Mouse (Mus musculus) midbrain, embryonic 10.5 days (tissue): ENCODE data around the gene Yrdc. TPM values are rescaled to one million over a fixed set of nuclear protein-coding genes. Genes with fewer than 3 reads are reported as not detected.

ENCODE experiments used
- DNase-seq: peaks from one replicate; pipeline ENCODE4 v3.0.0-alpha.2; 2017; ENCODE audit warnings: low spot score
- H3K27ac ChIP-seq: fragments of 300-500 bp; sonication (generic); replicated peaks from 2 replicates; pipeline ENCODE4 v1.5.1; 2016; ENCODE audit warnings: mild to moderate bottlenecking
- H3K27me3 ChIP-seq: fragments of 300-500 bp; sonication (generic); 2 replicates; pipeline ENCODE4 v1.6.1; 2016; ENCODE audit warnings: low read depth, mild to moderate bottlenecking; ENCODE audit not compliant: poor library complexity, severe bottlenecking
- H3K36me3 ChIP-seq: fragments of 300-500 bp; sonication (generic); 2 replicates; pipeline ENCODE4 v1.6.1; 2016; ENCODE audit warnings: mild to moderate bottlenecking, moderate library complexity
- H3K4me1 ChIP-seq: fragments of 300-500 bp; sonication (generic); 2 replicates; pipeline ENCODE4 v1.6.1; 2016
- H3K4me3 ChIP-seq: fragments of 300-500 bp; sonication (generic); 2 replicates; pipeline ENCODE4 v1.5.1; 2016; ENCODE audit warnings: mild to moderate bottlenecking, moderate library complexity
- H3K9me3 ChIP-seq: fragments of 300-500 bp; sonication (generic); replicated peaks from 2 replicates; pipeline ENCODE4 v1.6.1; 2016; ENCODE audit warnings: mild to moderate bottlenecking
- WGBS: fragments of 180-500 bp; shearing (Covaris S2); methylation state at CpG from one replicate; pipeline ENCODE4 v1.1.7; 2016; 5-methylcytosine and 5-hydroxymethylcytosine counted together
- polyA plus RNA-seq: library from polyadenylated mRNA; unstranded; fragments of >200 nt; fragmentation: Nextera tagmentation; extraction: Ambion mirVana; gene quantifications from 2 replicates; pipeline ENCODE4 v1.2.1, GENCODE M21; 2016

The Yrdc gene
- polyA plus RNA-seq, 1 experiment from 2014 or later = 44.0 TPM

DNA sequence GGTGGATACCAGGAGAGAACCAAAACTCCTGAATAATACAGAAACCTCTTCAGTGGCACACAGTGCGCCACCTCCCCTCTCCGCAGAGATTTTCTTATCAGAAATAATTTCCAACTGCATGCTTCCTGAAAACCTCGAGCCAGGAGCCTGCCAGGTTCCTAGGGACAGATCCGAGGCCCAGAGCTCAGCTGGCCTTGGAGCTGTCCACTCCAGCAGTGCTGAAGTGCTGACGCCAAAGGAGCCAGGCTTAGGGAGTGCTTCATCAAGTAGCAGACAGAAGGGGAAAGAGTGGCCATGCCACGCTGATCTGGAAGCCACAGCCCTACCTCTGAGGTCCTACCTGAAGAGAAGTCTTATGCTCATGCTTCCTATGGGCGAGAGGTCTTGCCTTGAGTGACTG lies 10.0 kb downstream of the Yrdc start:
- no peaks in the 10 kb centered on the region for H3K9me3 ChIP-seq
- peaks cover 28% of the 10 kb centered on the region for H3K4me1 ChIP-seq
- peak overlapping the region; percentile 75; the same call in 1 of the 2 replicates for H3K4me3 ChIP-seq
- WGBS = 18% methylated on average over 7 of the region's 7 CpGs
- H3K27me3 ChIP-seq = peaks cover 28% of the 10 kb centered on the region
- DNase-seq = peak; percentile 74
- no peak overlapping the region for H3K27ac ChIP-seq
- peaks cover 39% of the 10 kb centered on the region for H3K36me3 ChIP-seq

- H3K27me3 ChIP-seq = peaks cover 28% of the 10 kb centered on the region
Measured at GRCm38 (mm10) chr4:124861283-124862188, 11.1 kb downstream of the Yrdc start, which contains the start of gene Maneal. Maneal (minus strand) TSS chr4:124862171.

DNA sequence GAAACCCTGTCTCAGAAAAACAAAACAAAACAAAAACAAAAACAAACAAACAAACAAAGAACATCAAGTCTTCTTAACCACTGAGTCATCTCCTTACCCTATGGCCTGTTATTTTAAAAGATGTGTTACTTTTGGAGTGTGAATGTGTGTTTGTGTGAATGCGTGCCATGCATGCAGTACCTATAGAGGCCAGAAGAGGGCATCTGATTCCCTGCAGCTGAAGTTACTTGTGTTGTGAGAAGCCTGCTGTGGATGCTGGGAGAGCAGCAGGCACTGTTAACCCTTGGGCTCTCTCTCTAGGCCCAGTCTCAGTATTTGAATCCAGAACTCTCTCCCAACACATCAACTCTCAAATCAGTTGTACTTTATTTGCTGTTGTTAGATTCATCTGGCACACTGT lies 22.2 kb downstream of the Yrdc start:
- no peaks in the 10 kb centered on the region for H3K36me3 ChIP-seq
- no peak for DNase-seq
- H3K4me1 ChIP-seq = no peaks in the 10 kb centered on the region
- 92% methylated on average over 1 of the region's 1 CpGs for WGBS
- no peaks in the 10 kb centered on the region; the same call in 1 of the 2 replicates for H3K9me3 ChIP-seq
- H3K27me3 ChIP-seq = no peaks in the 10 kb centered on the region
- no peak overlapping the region for H3K4me3 ChIP-seq
- H3K27ac ChIP-seq = no peak overlapping the region

More at GRCm38 (mm10) chr4:124861283-124862188, 11.1 kb downstream of the Yrdc start, which contains the start of gene Maneal:
- no peaks in the 10 kb centered on the region for H3K9me3 ChIP-seq
- peaks cover 28% of the 10 kb centered on the region for H3K4me1 ChIP-seq
- peak within 1 kb of the TSS; percentile 87 for H3K27ac ChIP-seq
- 3% methylated on average over 58 of the region's 77 CpGs for WGBS
- peak within 1 kb of the TSS; percentile 75 for H3K4me3 ChIP-seq
- H3K36me3 ChIP-seq = peaks cover 28% of the 10 kb centered on the region
- DNase-seq = peak; percentile 38

- H3K4me3 ChIP-seq = peak within 1 kb of the TSS; percentile 65
- H3K27ac ChIP-seq = peak within 1 kb of the TSS; percentile 80
- DNase-seq = no peak
- peaks cover 7% of the 10 kb centered on the region for H3K9me3 ChIP-seq
- H3K27me3 ChIP-seq = peaks cover 61% of the 10 kb centered on the region
- no peaks in the 10 kb centered on the region for H3K36me3 ChIP-seq
- H3K4me1 ChIP-seq = peaks cover 51% of the 10 kb centered on the region
- 6% methylated on average over 11 of the region's 11 CpGs for WGBS
Measured at GRCm38 (mm10) chr4:124880599-124880998, 30.1 kb downstream of the Yrdc start, which contains the start of gene Epha10. Epha10 (plus strand) TSS chr4:124880899.

DNA sequence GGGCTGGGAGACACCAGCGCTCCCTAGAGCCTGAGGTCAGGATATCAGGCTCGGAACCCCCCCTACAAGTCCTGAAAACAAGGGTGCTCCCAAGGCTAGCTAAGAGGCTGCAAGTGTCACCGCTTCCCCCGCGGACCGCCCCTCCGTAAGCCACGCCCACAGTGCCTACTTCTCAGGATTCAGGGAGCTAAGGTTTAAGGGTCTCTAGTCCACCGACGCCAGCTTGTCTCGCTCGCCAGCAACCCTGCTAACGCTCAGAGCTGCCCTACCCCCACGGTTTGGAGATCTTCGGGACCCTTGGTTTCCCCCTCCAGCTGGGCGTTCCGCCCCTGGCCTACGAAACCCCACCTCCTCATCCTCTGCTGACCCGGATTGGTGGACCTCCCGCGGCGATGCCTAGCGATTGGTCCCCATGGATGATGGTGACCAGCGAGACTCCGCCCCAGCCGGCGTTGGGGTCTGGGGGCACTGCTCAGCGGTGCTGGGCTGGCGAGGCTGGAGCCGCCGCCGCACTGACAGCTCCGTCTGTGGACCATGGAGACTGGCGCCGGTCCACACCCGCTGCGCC lies 30.9 kb downstream of the Yrdc start:
- peak; percentile 96 for DNase-seq
- Histone ChIP-seq H3K27me3 (peaks cover 69% of the 10 kb centered on the region), H3K4me1 (peaks cover 56% of the 10 kb centered on the region), H3K9me3 (peaks cover 7% of the 10 kb centered on the region), H3K36me3 (peaks cover 4% of the 10 kb centered on the region; the same call in 1 of the 2 replicates), H3K4me3 (peak overlapping the region; percentile 65), H3K27ac (peak overlapping the region; percentile 80)
- WGBS = under 1% methylated on average over 37 of the region's 37 CpGs

DNA sequence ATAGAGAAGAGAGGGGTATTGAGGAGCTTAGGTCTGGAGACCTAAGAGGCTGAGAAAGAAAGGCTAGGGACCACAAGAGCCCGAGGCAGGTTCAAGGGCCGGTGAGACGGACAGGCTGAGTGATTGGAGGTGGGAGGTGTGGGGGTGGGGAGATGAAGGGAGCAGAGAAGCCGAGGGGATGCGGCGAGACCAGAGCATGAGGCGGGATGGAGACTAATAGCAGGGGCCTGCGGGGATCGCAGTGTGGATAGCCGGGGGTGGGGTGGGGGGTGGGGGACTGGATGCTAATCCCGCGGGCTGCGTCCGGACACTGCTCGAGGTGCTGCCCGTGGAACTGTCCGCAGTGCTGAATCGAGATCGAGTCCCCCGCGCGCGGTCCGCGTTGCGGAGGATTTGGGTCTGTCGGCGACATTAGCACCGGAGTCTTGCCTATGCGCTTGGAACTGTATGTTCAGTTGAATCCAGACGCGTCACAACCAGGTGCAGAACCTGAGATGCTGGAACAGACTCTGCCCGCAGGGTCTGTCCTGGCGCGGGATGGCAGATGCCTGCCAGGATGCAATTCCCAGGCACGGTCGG lies 31.8 kb downstream of the Yrdc start:
- Histone ChIP-seq H3K9me3 (peaks cover 7% of the 10 kb centered on the region), H3K27me3 (peaks cover 75% of the 10 kb centered on the region), H3K36me3 (peaks cover 4% of the 10 kb centered on the region; the same call in 1 of the 2 replicates), H3K4me3 (peak overlapping the region; percentile 65), H3K27ac (peak overlapping the region; percentile 80), H3K4me1 (peaks cover 60% of the 10 kb centered on the region)
- peak; percentile 65 for DNase-seq
- WGBS = under 1% methylated on average over 37 of the region's 37 CpGs

GRCm38 (mm10) chr4:124888702-124889101 lies 38.2 kb downstream of the Yrdc start:
- Histone ChIP-seq H3K27me3 (peaks cover 85% of the 10 kb centered on the region), H3K9me3 (no peaks in the 10 kb centered on the region)

GRCm38 (mm10) chr4:124889935-124890334 lies 39.5 kb downstream of the Yrdc start:
- peaks cover 88% of the 10 kb centered on the region for H3K27me3 ChIP-seq
- 93% methylated on average over 2 of the region's 2 CpGs for WGBS

More at GRCm38 (mm10) chr4:124888702-124889101, 38.2 kb downstream of the Yrdc start:
- 69% methylated on average over 7 of the region's 7 CpGs for WGBS
- peaks cover 32% of the 10 kb centered on the region for H3K4me1 ChIP-seq
- DNase-seq = no peak
- no peak overlapping the region for H3K27ac ChIP-seq
- H3K36me3 ChIP-seq = peaks cover 4% of the 10 kb centered on the region; the same call in 1 of the 2 replicates
- H3K4me3 ChIP-seq = no peak overlapping the region

DNA sequence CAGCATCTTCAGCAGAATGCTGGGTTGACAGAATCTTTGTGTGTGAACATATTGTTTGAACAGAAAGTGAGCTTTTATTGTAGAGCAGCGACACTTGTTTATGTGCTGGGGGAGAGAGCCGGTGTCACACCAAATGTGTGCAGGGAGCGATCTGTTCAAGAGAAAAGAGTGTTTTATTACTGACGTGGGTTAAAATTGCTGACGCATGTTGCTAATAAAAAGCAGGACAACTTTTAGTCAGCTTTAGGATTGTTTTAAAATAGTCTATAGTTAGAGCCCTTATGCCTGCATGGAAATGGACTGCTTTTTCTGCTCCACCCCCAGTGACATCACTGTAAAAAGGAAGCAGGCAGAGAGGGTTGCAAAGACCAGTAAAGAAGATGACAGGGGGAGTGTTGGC lies 40.4 kb downstream of the Yrdc start:
- H3K36me3 ChIP-seq = peaks cover 3% of the 10 kb centered on the region; the same call in 1 of the 2 replicates
- no peaks in the 10 kb centered on the region for H3K9me3 ChIP-seq
- peaks cover 39% of the 10 kb centered on the region for H3K4me1 ChIP-seq
- H3K27me3 ChIP-seq = peaks cover 90% of the 10 kb centered on the region
- no peak overlapping the region for H3K4me3 ChIP-seq
- 80% methylated on average over 5 of the region's 5 CpGs for WGBS
- H3K27ac ChIP-seq = no peak overlapping the region
- no peak for DNase-seq

More at GRCm38 (mm10) chr4:124889935-124890334, 39.5 kb downstream of the Yrdc start:
- H3K36me3 ChIP-seq = peaks cover 4% of the 10 kb centered on the region; the same call in 1 of the 2 replicates
- H3K4me1 ChIP-seq = peaks cover 37% of the 10 kb centered on the region
- H3K27ac ChIP-seq = no peak overlapping the region
- no peak for DNase-seq
- no peaks in the 10 kb centered on the region for H3K9me3 ChIP-seq
- no peak overlapping the region for H3K4me3 ChIP-seq

- 23% methylated on average over 6 of the region's 6 CpGs for WGBS
- peak overlapping the region; percentile 66; the same call in 1 of the 2 replicates for H3K4me3 ChIP-seq
- H3K27ac ChIP-seq = peak overlapping the region; percentile 80
- H3K9me3 ChIP-seq = no peaks in the 10 kb centered on the region
- DNase-seq = no peak
- H3K36me3 ChIP-seq = no peaks in the 10 kb centered on the region
- peaks cover 40% of the 10 kb centered on the region for H3K4me1 ChIP-seq
- H3K27me3 ChIP-seq = peaks cover 83% of the 10 kb centered on the region
Measured at GRCm38 (mm10) chr4:124893769-124894168, 43.3 kb downstream of the Yrdc start.

DNA sequence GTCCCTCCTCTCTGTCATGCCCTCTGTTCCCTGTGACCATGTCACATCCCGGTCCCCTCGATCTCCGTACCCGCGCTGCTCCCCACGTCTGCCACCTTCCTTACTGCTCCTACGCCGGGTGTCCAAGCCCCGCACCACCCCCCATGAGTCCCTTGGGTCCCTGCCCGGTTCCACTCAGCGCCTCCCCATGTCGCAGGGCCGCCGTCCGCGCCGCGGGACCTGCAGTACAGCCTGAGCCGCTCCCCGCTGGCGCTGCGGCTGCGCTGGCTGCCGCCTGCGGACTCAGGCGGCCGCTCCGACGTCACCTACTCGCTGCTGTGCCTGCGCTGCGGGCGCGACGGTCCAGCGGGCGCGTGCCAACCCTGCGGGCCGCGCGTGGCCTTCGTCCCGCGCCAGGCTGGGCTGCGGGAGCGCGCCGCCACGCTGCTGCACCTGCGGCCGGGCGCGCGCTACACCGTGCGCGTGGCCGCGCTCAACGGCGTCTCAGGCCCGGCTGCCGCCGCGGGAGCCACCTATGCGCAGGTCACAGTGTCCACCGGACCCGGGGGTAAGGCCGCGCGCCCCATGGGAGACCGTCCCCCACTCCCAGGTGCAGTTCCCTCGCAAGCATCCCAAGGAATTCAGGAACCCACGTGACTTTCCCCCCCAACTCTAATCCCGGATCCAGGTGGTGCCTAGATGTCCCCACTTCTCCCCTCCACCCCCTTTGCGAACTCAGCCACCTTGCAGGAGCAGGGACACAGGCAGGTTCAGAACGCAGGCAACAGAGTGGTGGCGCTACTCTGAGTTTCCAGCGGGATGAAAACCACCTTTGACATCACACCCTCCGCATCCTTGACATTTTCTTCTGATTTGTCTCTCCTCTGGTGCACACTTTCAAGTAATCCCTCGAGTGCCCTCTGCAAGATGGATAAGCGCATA lies 44.3 kb downstream of the Yrdc start:
- peak; percentile 53 for DNase-seq
- Histone ChIP-seq H3K9me3 (no peaks in the 10 kb centered on the region), H3K36me3 (no peaks in the 10 kb centered on the region), H3K4me3 (peak overlapping the region; percentile 66), H3K27me3 (peaks cover 83% of the 10 kb centered on the region), H3K27ac (peak overlapping the region; percentile 80), H3K4me1 (peaks cover 50% of the 10 kb centered on the region)
- WGBS = 1% methylated on average over 83 of the region's 83 CpGs
